Comparison of ENCODE assay signal across 9 mouse cellular contexts in genomic region chr11:76911325-76912054, GRCm38 (mm10). TPM values are rescaled to one million over a fixed set of nuclear protein-coding genes. Genes with fewer than 3 reads are reported as not detected.
DNase-seq lines count a peak whose midpoint lies in the region; ATAC-seq lines count a peak whose summit lies in the region.
"Had no signal": no experiment of that assay in that cellular context is flagged by ENCODE, and none has a peak within 500 bp of the region (broad histone marks: within the 10 kb centered on the region; RNA-seq: fewer than 3 reads in every experiment).

No protein-coding gene starts in this region.

- no peaks in the 10 kb centered on the region for H3K36me3 ChIP-seq in hindbrain, embryonic 12.5 days
- no peaks in the 10 kb centered on the region for H3K36me3 ChIP-seq in hindbrain, embryonic 10.5 days
- H3K36me3 ChIP-seq in hindbrain, embryonic 14.5 days (replicated peaks; ENCODE audit: control insufficient read depth, insufficient read depth), result no peaks in the 10 kb centered on the region
- no peaks in the 10 kb centered on the region for H3K36me3 ChIP-seq in limb, embryonic 10.5 days

- H3K4me3 ChIP-seq in hindbrain, embryonic 12.5 days, result no peak overlapping the region
- H3K4me3 ChIP-seq in hindbrain, embryonic 10.5 days, result no peak overlapping the region
- no peak overlapping the region for H3K4me3 ChIP-seq in hindbrain, embryonic 14.5 days (replicated peaks; ENCODE audit: low read length)
- no peak overlapping the region for H3K4me3 ChIP-seq in limb, embryonic 10.5 days
- H3K4me3 ChIP-seq: erythroblast, embryonic 14.5 days had no signal

- WGBS in hindbrain, embryonic 12.5 days, result 21% methylated on average over 3 of the region's 3 CpGs
- WGBS in hindbrain, embryonic 10.5 days, result 30% methylated on average over 3 of the region's 3 CpGs
- 6% methylated on average over 3 of the region's 3 CpGs for WGBS in hindbrain, embryonic 14.5 days
- WGBS in limb, embryonic 10.5 days, result 77% methylated on average over 3 of the region's 3 CpGs

- ATAC-seq in hindbrain, embryonic 12.5 days (ENCODE audit: low FRiP score), result no peak
- ATAC-seq in hindbrain, embryonic 14.5 days (ENCODE audit: low FRiP score), result peak; percentile 48; the same call in 1 of the 2 replicates

- no peak for DNase-seq in hindbrain, embryonic 10.5 days (ENCODE audit: low spot score)
- peak; percentile 90 for DNase-seq in adipocyte (ENCODE audit: low spot score)
- no peak for DNase-seq in hindbrain, embryonic 14.5 days (ENCODE audit: low spot score)
- DNase-seq in limb, embryonic 10.5 days (ENCODE audit: low spot score), result no peak
- DNase-seq in urinary bladder, adult 2 months (ENCODE audit: low spot score), result no peak
- no peak for DNase-seq in spleen, postnatal 10 days (ENCODE audit: low spot score in 2 of 2)
- DNase-seq in thymus, postnatal 36 days, result no peak

- 0 out of 2 replicates have a peak, but pooled peaks cover 3% of the 10 kb centered on the region for H3K27me3 ChIP-seq in hindbrain, embryonic 12.5 days
- no peaks in the 10 kb centered on the region; the same call in 1 of the 2 replicates for H3K27me3 ChIP-seq in hindbrain, embryonic 10.5 days (ENCODE audit: insufficient read depth, poor library complexity, severe bottlenecking)
- H3K27me3 ChIP-seq in hindbrain, embryonic 14.5 days (ENCODE audit: control insufficient read depth, insufficient read depth, low read length), result no peaks in the 10 kb centered on the region
- no peaks in the 10 kb centered on the region for H3K27me3 ChIP-seq in limb, embryonic 10.5 days (ENCODE audit: low read depth, poor library complexity, severe bottlenecking)

- no peak overlapping the region for H3K9ac ChIP-seq in hindbrain, embryonic 12.5 days
- no peak overlapping the region for H3K9ac ChIP-seq in hindbrain, embryonic 14.5 days

- H3K4me1 ChIP-seq in hindbrain, embryonic 12.5 days, result peaks cover 15% of the 10 kb centered on the region
- H3K4me1 ChIP-seq in hindbrain, embryonic 10.5 days (replicated peaks), result peaks cover 19% of the 10 kb centered on the region
- peaks cover 11% of the 10 kb centered on the region; the same call in 1 of the 2 replicates for H3K4me1 ChIP-seq in hindbrain, embryonic 14.5 days (replicated peaks; ENCODE audit: control insufficient read depth, insufficient read depth, low read length)
- peaks cover 40% of the 10 kb centered on the region for H3K4me1 ChIP-seq in limb, embryonic 10.5 days

- peak overlapping the region; percentile 35; the same call in 1 of the 2 replicates for H3K27ac ChIP-seq in hindbrain, embryonic 12.5 days
- H3K27ac ChIP-seq in hindbrain, embryonic 10.5 days, result no peak overlapping the region
- H3K27ac ChIP-seq in hindbrain, embryonic 14.5 days, result no peak overlapping the region
- 0 out of 2 replicates have a peak overlapping the region, but pooled peaks have one; percentile 11 for H3K27ac ChIP-seq in limb, embryonic 10.5 days

- H3K9me3 ChIP-seq in hindbrain, embryonic 12.5 days (replicated peaks), result no peaks in the 10 kb centered on the region
- H3K9me3 ChIP-seq in hindbrain, embryonic 10.5 days, result no peaks in the 10 kb centered on the region
- no peaks in the 10 kb centered on the region for H3K9me3 ChIP-seq in hindbrain, embryonic 14.5 days (ENCODE audit: control insufficient read depth, low read length)
- H3K9me3 ChIP-seq in limb, embryonic 10.5 days (replicated peaks), result no peaks in the 10 kb centered on the region

- no peak overlapping the region; the same call in 1 of the 2 replicates for H3K4me2 ChIP-seq in hindbrain, embryonic 12.5 days (replicated peaks)
- H3K4me2 ChIP-seq in hindbrain, embryonic 14.5 days (replicated peaks), result no peak overlapping the region

RNA-seq across cellular contexts. Expression of gene Tmigd1, which starts 9.5 kb away (rescaled TPM):
- polyA plus RNA-seq in hindbrain, embryonic 12.5 days (2016; fragmentation: Nextera tagmentation; extraction: Ambion mirVana), result 0.21 TPM in 1 of 2 replicates, not detected in the other
- 0.29 TPM in 1 of 2 replicates, not detected in the other for polyA plus RNA-seq in hindbrain, embryonic 10.5 days (2016; fragmentation: Nextera tagmentation; extraction: Ambion mirVana)
- not detected in 2 replicates for polyA plus RNA-seq in hindbrain, embryonic 14.5 days (2014; fragmentation: Nextera tagmentation; extraction: Ambion mirVana)
- 0.10 and 0.14 TPM in 2 replicates for polyA plus RNA-seq in limb, embryonic 10.5 days (2016; fragmentation: Nextera tagmentation; extraction: Ambion mirVana)
- polyA plus RNA-seq in urinary bladder, adult 2 months (2012; rRNA removed), result 0.74 and 0.93 TPM in 2 replicates
- polyA plus RNA-seq: erythroblast, embryonic 14.5 days had no signal

RNA-seq across cellular contexts. Expression of gene Blmh, which starts 13.1 kb away (rescaled TPM):
- polyA plus RNA-seq in hindbrain, embryonic 12.5 days (2016; fragmentation: Nextera tagmentation; extraction: Ambion mirVana), result 168 and 186 TPM in 2 replicates
- polyA plus RNA-seq in hindbrain, embryonic 10.5 days (2016; fragmentation: Nextera tagmentation; extraction: Ambion mirVana), result 197 and 203 TPM in 2 replicates
- polyA plus RNA-seq in hindbrain, embryonic 14.5 days (2014; fragmentation: Nextera tagmentation; extraction: Ambion mirVana), result 113 and 120 TPM in 2 replicates
- 200 and 201 TPM in 2 replicates for polyA plus RNA-seq in limb, embryonic 10.5 days (2016; fragmentation: Nextera tagmentation; extraction: Ambion mirVana)
- 25.8 and 34.6 TPM in 2 replicates for polyA plus RNA-seq in urinary bladder, adult 2 months (2012; rRNA removed)

Comparison
In these comparisons a context has a peak if more than half of its experiments do, and no peak if none do; other contexts are left out.
1. H3K27ac ChIP-seq: peak in hindbrain, embryonic 12.5 days (single experiment) and limb, embryonic 10.5 days (single experiment); none in hindbrain, embryonic 10.5 days (single experiment) and hindbrain, embryonic 14.5 days (single experiment).